Mouse (Mus musculus) heart, embryonic 10.5 days (tissue): ENCODE results near the gene Kcnb1. TPM values are rescaled to one million over a fixed set of nuclear protein-coding genes. Genes with fewer than 3 reads are reported as not detected.

Source experiments
- DNase-seq: peaks from one replicate; pipeline ENCODE4 v3.0.0-alpha.2; 2017; ENCODE audit warnings: low spot score
- H3K27ac ChIP-seq: fragments of 300-500 bp; sonication (generic); 2 replicates; pipeline ENCODE4 v1.5.1; 2016; ENCODE audit warnings: mild to moderate bottlenecking
- H3K27me3 ChIP-seq: fragments of 300-500 bp; sonication (generic); 2 replicates; pipeline ENCODE4 v1.6.1; 2016; ENCODE audit warnings: mild to moderate bottlenecking; ENCODE audit not compliant: poor library complexity, insufficient read depth, severe bottlenecking
- H3K36me3 ChIP-seq: fragments of 300-500 bp; sonication (generic); 2 replicates; pipeline ENCODE4 v1.6.1; 2016; ENCODE audit warnings: mild to moderate bottlenecking, moderate library complexity
- H3K4me1 ChIP-seq: fragments of 300-500 bp; sonication (generic); 2 replicates; pipeline ENCODE4 v1.6.1; 2016; ENCODE audit warnings: mild to moderate bottlenecking
- H3K4me3 ChIP-seq: fragments of 300-500 bp; sonication (generic); 2 replicates; pipeline ENCODE4 v1.5.1; 2016; ENCODE audit warnings: mild to moderate bottlenecking, moderate library complexity
- H3K9me3 ChIP-seq: fragments of 300-500 bp; sonication (generic); 2 replicates; pipeline ENCODE4 v1.6.1; 2016; ENCODE audit warnings: mild to moderate bottlenecking, moderate library complexity
- WGBS: fragments of 180-500 bp; shearing (Covaris S2); methylation state at CpG from one replicate; pipeline ENCODE4 v1.1.7; 2016; 5-methylcytosine and 5-hydroxymethylcytosine counted together
- polyA plus RNA-seq: library from polyadenylated mRNA; unstranded; fragments of >200 nt; fragmentation: Nextera tagmentation; extraction: Ambion mirVana; gene quantifications from 2 replicates; pipeline ENCODE4 v1.2.1, GENCODE M21; 2016

Kcnb1 gene
- polyA plus RNA-seq, 1 experiment from 2014 or later: 0.21 TPM

DNA sequence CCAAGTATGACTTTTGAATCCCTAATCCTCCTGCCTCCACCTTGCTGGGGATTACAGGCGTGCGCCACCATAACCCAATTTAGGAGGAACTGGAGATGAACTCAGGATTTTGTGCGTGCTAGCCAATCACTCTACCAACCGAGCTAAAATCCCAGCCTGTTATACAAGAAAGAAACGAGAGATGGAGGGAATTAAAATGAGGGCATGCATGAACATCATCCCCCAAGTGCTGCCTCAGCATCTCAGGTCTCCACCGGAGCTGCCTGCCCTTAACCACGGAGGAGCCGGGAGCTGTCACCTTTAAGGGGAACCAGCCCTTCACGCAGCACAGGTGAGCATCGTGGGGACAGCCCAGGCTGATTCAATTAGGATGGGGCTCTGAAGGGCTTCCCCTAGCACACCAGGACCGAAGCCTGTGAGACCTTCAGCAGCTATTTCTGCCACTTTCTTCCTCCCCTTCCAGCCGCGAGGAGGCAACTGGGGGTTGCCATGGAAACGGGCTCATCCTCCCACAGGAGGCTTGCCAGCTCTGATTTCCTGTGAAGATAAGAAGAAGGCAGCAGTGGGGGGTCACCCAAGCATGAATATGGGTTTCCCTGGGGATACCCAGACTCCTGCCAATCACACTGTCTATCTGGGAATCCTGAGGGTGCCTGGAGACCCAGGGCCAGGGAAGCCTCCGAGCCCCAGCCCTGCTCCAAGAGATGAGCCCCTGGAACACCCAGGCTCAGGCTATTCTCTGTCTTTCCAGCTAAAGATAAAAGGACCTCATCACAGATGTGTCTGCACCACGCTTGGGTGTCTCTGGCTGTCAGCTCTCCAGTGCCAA is 11.7 kb upstream of the Kcnb1 start:
- no peak overlapping the region for H3K27ac ChIP-seq
- H3K4me3 ChIP-seq: no peak overlapping the region
- 0 out of 2 replicates have a peak, but pooled peaks cover 5% of the 10 kb centered on the region for H3K27me3 ChIP-seq
- no peak for DNase-seq
- WGBS: 36% methylated on average over 16 of the region's 16 CpGs
- H3K9me3 ChIP-seq: no peaks in the 10 kb centered on the region
- H3K4me1 ChIP-seq: peaks cover 14% of the 10 kb centered on the region
- H3K36me3 ChIP-seq: peaks cover 16% of the 10 kb centered on the region

DNA sequence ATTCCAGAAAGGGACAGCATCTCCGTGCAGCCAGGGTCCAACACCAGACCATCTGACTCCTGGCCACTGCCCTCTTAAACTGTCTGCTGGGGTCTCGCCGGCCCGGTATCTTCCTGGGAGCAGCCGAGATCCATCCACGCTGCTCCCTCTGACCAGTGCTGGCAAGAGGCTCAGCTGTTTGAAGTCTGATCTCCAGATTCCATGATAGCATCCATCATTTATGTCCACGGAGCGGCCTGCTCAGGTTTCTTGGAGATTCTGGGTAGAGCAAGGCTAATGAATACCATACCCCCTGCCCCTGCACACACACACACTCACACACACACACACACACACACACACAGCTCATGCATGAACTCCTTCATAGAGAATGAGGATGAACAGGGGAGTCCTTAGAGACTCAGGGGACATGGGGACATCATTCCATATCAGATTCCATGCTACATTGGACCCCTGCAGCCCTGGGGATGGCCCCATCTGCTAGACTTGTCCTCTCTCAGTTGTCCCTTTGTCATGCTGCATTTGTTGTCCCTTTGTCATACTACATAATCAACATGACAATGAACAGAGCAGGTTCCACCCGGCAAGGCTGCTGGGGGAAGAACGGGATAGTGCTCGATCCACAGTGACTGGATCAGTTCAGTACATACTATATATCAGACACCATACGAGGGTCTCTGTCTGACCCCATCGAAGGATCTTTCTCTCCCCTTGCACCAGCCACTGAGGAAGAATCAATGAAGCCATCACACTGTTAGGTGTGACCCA is 8.9 kb upstream of the Kcnb1 start:
- no peak for DNase-seq
- H3K4me1 ChIP-seq: peaks cover 19% of the 10 kb centered on the region
- H3K36me3 ChIP-seq: 0 out of 2 replicates have a peak, but pooled peaks cover 7% of the 10 kb centered on the region
- WGBS: 61% methylated on average over 13 of the region's 13 CpGs
- H3K9me3 ChIP-seq: no peaks in the 10 kb centered on the region
- H3K4me3 ChIP-seq: no peak overlapping the region
- no peak overlapping the region for H3K27ac ChIP-seq
- 0 out of 2 replicates have a peak, but pooled peaks cover 5% of the 10 kb centered on the region for H3K27me3 ChIP-seq

DNA sequence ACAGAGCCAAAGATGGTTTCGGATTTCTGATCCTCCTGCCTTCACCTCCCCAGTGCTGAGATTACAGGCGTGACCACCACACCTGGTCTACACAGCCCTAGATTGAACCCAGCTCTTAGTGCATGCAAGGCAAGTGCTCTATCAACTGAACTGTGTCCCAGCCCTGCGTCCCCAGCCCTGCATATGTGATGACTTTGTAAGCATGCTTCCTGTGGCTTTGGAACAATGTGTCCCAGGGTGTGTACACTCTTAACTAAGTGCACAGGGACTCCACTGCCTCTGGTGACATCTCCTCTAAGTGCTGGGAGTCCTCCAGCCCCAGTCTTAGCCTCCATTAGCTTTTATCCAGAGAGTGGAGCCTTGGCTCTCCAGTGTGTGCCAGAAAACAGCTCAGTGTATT is 3.4 kb upstream of the Kcnb1 start:
- 81% methylated on average over 3 of the region's 3 CpGs for WGBS
- peaks cover 34% of the 10 kb centered on the region for H3K27me3 ChIP-seq

DNA sequence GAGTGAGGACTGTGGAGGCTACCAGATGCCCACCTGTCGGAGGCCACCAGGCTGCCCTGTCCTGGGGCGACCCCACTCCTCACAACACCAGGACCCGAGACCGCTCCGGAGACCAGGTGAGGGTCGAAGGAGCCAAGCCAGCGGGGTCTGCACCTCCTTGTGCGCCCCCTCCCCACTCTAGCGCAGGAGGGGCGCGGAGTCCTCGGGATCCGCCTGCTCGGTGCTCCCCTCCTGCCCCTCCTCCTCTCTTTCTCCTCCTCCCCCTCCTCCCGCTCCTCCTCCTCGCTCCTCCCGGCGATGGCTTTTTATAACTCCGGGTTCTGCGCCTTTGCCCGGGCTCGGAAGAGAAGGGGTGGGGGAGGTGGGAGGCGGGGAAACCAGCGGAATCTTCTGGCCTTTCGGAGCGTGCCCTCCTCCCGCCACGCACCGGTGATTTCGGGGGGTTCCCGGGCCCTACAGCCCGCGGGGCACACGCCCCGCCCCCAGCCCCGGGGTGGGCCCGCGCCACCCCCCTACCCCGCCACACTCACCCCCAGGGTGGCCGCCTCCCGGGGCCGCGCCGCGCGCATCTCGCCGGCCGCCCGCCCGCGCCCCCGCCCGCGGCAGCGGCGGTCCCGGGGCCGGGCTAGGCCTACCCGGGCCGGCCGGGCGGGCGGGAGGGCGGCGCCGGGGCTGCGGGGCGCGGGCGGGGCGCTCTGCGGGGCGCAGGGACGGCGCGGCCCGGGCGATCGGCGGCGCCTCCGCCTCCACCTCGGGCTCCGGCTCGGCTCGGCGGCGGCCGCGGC is 472 bp downstream of the Kcnb1 start:
- no peak for DNase-seq
- WGBS: 10% methylated on average over 81 of the region's 91 CpGs
- H3K4me1 ChIP-seq: peaks cover 25% of the 10 kb centered on the region
- H3K27me3 ChIP-seq: peaks cover 73% of the 10 kb centered on the region
- no peaks in the 10 kb centered on the region for H3K36me3 ChIP-seq
- H3K27ac ChIP-seq: no peak overlapping the region
- H3K4me3 ChIP-seq: peak overlapping the region; percentile 64
- no peaks in the 10 kb centered on the region for H3K9me3 ChIP-seq

More for the DNA sequence above, 3.4 kb upstream of the Kcnb1 start:
- Histone ChIP-seq H3K36me3 (no peaks in the 10 kb centered on the region), H3K4me3 (no peak overlapping the region), H3K4me1 (peaks cover 26% of the 10 kb centered on the region), H3K27ac (no peak overlapping the region), H3K9me3 (no peaks in the 10 kb centered on the region)
- no peak for DNase-seq

DNA sequence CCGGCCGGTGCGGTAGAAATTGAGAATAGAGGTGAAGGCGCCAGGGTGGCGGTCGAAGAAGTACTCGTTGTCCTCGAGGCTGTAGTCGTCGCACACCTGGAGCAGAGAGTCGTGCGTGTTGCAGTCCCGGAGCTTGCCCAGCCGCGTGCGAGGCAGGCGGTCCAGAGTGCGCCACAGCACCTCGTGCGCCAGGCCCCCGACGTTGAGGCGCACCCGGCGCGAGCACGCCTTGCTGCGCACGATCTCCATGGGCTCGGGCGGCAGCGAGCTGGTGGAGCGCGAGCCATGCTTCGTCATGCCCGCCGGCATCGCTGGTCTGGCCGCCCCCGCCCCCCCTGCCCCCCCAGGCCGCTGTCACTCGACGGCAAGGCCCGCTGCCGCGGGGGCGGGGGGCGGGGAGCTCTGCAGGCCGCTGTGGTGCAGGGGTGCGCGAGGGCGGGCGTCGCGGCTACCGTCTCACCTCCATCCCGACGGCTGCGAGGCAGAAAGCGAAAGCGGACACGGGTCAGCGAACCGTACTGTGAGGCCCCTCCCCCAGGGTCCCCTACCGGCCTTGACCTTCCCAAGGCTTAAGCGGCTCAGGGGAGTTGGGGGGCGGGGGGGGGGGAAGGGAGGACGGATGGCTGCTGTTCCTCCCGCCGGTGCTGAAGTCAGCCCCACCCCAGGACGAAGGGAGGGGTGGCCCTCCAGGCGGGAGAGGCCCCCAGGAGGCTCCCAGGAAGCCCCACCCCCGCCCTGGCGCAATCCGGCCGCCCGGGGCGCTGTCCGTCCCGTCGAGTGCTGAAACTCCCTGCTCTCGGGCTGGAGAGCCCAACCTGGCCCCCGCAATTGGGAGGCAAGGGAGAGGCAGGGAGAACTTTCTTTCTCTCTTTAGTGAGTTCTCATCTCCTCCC is 1.4 kb downstream of the Kcnb1 start:
- 11% methylated on average over 78 of the region's 83 CpGs for WGBS
- Histone ChIP-seq H3K36me3 (no peaks in the 10 kb centered on the region), H3K27ac (peak overlapping the region; percentile 47; the same call in 1 of the 2 replicates), H3K27me3 (peaks cover 75% of the 10 kb centered on the region), H3K4me3 (peak overlapping the region; percentile 64), H3K9me3 (no peaks in the 10 kb centered on the region), H3K4me1 (peaks cover 25% of the 10 kb centered on the region)
- peak; percentile 88 for DNase-seq

DNA sequence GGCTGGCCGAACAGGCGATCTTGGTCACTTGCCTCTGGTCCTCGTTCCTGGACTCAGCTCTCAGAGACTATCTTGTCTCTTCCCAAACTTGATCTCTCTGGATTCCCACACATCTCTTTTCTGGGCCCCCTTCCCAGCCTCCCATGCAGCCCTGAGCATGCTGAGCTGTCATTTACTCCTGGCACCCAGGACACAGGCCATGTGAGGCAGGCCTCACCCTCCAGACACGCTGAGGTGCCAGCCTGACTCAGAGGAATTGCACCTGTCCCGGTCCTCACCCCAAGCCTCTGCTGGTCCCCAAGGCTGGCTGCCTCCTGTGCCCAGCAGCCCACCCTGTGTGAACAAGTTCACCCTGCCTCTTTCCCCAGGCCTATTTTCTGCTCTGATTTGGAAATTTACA is 2.8 kb downstream of the Kcnb1 start:
- H3K4me3 ChIP-seq: no peak overlapping the region
- 78% methylated on average over 5 of the region's 5 CpGs for WGBS

DNA sequence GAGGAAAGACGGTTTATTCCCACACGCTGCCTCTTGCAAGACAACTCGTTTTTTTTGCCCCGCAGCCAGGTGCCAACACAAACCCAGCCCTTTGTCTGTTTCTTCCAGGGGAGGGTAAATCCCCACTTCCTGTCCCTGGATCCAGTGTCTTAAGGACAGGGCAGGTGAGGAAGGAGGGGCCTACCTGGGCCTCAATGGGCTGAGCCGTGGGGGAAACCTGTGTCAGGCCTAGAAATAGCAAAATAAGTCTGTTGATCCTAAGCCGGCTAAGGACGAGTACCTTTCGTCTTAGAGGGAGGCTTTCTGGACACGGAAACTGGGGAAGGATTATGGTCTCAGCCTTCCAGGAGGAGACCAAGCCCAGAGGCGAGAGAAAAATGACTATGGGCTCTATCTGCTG is 3.4 kb downstream of the Kcnb1 start:
- WGBS: 51% methylated on average over 10 of the region's 10 CpGs
- no peak overlapping the region for H3K4me3 ChIP-seq
- no peak for DNase-seq
- peaks cover 25% of the 10 kb centered on the region for H3K4me1 ChIP-seq
- H3K27ac ChIP-seq: no peak overlapping the region
- no peaks in the 10 kb centered on the region for H3K36me3 ChIP-seq
- peaks cover 70% of the 10 kb centered on the region for H3K27me3 ChIP-seq
- H3K9me3 ChIP-seq: peaks cover 3% of the 10 kb centered on the region; the same call in 1 of the 2 replicates

More for the DNA sequence above, 2.8 kb downstream of the Kcnb1 start:
- Histone ChIP-seq H3K4me1 (peaks cover 25% of the 10 kb centered on the region), H3K36me3 (no peaks in the 10 kb centered on the region), H3K9me3 (peaks cover 3% of the 10 kb centered on the region; the same call in 1 of the 2 replicates), H3K27me3 (peaks cover 75% of the 10 kb centered on the region), H3K27ac (no peak overlapping the region)
- no peak for DNase-seq

DNA sequence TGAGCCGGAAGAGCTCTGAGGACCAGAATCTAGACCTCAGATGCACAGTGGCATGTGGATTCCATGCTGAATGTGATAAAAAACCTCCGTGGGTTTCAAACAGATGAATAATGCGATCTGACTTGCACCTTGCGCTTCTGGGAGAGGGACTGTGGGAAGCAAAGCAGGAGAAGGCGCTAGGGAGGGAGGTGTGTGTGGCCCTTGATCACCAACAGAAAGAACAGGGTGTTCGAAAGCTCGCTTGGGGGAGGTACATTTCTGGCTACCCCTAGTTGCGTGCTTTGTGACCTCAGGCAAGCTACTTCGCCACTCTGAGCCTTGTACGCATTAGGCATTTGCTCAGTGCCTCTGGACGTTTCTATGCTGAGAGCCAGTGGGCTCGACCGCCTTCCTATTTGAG is 4.0 kb downstream of the Kcnb1 start:
- peaks cover 25% of the 10 kb centered on the region for H3K4me1 ChIP-seq
- peaks cover 65% of the 10 kb centered on the region for H3K27me3 ChIP-seq
- peaks cover 3% of the 10 kb centered on the region; the same call in 1 of the 2 replicates for H3K9me3 ChIP-seq
- H3K36me3 ChIP-seq: no peaks in the 10 kb centered on the region
- H3K27ac ChIP-seq: no peak overlapping the region
- 53% methylated on average over 13 of the region's 13 CpGs for WGBS
- DNase-seq: no peak
- no peak overlapping the region for H3K4me3 ChIP-seq

DNA sequence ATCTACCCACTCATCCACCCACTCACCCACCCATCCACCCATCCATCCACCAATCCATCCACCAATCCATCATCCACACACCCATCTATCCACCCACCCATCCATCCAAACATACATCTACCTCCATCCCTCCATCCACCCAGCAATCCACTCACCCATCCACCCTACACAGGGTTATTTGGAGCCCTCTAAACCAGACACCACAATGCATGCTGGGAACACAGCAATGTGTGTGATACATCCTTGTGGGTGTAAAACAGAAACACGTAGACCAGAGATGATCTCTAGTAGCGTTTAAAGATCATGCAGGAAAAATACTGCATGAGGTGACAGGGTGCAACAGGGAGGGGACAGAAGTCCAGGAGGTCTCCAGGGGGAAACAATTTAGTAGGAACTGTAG is 4.5 kb downstream of the Kcnb1 start:
- Histone ChIP-seq H3K4me1 (peaks cover 21% of the 10 kb centered on the region), H3K36me3 (no peaks in the 10 kb centered on the region), H3K27me3 (peaks cover 59% of the 10 kb centered on the region), H3K27ac (no peak overlapping the region), H3K4me3 (no peak overlapping the region), H3K9me3 (peaks cover 3% of the 10 kb centered on the region; the same call in 1 of the 2 replicates)
- WGBS: 71% methylated on average over 2 of the region's 2 CpGs
- DNase-seq: no peak

DNA sequence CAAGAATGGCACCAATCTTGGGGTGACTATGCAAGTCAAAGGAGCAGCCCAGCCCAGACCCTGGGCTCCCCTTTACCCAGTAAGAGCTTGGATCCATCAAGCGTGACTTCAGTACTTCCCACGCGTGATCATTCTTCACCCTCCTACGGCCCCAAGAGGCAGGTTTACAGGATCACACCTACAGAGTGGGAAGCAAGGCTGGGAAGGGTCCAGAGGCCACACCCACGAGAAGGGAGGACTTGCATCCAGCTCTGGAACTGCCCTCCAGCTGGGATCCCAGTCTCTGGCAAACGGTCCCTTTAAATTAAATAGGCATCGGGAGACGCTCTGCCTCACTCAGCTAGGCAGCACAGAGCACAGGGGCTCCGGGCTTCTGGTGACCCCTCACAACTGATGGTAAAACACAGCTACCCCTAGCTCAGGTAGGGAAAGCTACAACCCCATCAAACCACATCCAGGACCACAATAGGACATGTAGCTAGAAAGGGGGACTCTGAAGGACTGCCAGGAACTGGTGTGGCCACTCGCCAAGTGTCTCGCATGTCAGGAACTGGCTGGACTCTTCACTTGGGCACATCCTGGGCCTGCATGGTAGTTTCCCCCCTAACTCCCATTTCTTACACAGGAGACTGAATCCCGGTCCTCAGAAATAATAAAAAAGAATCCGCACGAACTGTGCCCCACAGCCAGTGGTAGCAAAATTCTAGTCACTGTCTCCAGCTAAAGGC is 8.1 kb downstream of the Kcnb1 start:
- Histone ChIP-seq H3K27ac (no peak overlapping the region), H3K27me3 (peaks cover 29% of the 10 kb centered on the region), H3K4me3 (no peak overlapping the region), H3K36me3 (no peaks in the 10 kb centered on the region), H3K9me3 (peaks cover 3% of the 10 kb centered on the region; the same call in 1 of the 2 replicates), H3K4me1 (no peaks in the 10 kb centered on the region)
- DNase-seq: no peak
- 84% methylated on average over 14 of the region's 14 CpGs for WGBS

DNA sequence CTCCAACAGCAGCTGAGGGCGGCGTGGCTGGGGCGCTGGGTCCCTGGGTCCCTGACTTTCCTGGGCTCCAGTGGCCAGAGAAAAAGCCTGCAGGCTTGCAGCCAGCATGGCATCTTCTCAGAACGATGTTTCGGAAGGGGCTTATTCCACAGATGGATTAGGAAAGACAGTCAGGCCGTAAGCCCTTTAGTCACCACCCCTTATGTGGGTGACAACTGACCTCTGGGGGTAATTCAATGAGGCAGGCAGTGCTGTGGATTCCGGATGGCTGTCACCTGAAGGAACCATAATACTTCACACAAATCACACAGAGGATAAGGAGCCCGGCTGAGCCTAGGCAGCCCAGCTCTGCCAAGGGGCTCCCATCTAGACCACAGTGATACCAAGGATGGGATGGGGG is 8.9 kb downstream of the Kcnb1 start:
- DNase-seq: no peak
- Histone ChIP-seq H3K27me3 (peaks cover 29% of the 10 kb centered on the region), H3K36me3 (no peaks in the 10 kb centered on the region), H3K27ac (no peak overlapping the region), H3K4me1 (no peaks in the 10 kb centered on the region), H3K9me3 (peaks cover 3% of the 10 kb centered on the region; the same call in 1 of the 2 replicates), H3K4me3 (no peak overlapping the region)
- WGBS: 74% methylated on average over 8 of the region's 8 CpGs
